Mouse (Mus musculus): ENCODE data around the gene Fgfr2.

The Fgfr2 gene

DNA sequence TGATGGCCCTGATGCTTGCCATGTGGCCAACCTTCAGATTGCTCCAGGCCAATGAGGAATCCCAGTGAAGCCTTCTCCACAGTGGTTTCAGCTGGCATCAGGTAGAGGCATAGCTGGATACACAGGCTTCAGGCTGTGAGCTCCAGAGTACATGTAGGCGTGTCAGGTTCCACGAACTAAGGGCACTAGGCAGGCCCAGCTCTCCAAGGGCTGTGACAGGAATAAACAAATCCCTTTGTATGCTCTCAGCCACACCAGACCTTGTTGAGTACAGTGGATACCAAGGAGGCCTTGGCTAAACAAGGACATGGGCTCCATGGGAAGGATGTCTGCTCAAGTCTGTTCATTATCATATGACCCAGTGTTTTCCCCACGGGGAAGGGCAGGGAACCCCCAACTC, 421.7 kb downstream of the Fgfr2 start:
- no peak for TF ChIP-seq GATA4 (IDR thresholded peaks at IDR 0.05; ENCODE audit: insufficient replicate concordance, low read length)

DNA sequence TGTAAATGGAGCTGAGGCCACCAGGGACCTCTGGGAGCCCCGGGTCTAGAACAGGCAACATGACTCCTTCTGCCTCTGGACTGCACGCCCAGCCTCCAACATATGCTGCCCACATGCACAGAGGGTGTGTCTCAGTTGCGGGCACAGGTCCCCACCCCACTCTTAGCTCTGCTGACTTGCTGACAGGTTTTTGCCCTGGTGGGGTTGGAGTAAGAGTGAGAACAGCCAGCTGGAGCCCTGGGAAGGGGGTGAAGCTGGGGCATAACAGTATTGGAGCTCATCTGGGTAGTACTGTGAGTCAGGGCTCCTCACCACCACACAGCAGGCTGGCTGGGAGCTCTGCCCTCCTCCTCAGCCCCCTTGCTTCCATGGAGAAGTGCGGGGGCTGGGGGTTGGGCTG, 423.0 kb downstream of the Fgfr2 start:
- no peak for TF ChIP-seq GATA4 (IDR thresholded peaks at IDR 0.05; ENCODE audit: insufficient replicate concordance, low read length)

- TF ChIP-seq GATA4 (IDR thresholded peaks at IDR 0.05; ENCODE audit: insufficient replicate concordance, low read length) = no peak
Measured at GRCm38 (mm10) chr7:132699639-132700038, 423.5 kb downstream of the Fgfr2 start.

GRCm38 (mm10) chr7:132699165-132699564, 424.0 kb downstream of the Fgfr2 start:
- no peak for TF ChIP-seq GATA4 (IDR thresholded peaks at IDR 0.05; ENCODE audit: insufficient replicate concordance, low read length)

DNA sequence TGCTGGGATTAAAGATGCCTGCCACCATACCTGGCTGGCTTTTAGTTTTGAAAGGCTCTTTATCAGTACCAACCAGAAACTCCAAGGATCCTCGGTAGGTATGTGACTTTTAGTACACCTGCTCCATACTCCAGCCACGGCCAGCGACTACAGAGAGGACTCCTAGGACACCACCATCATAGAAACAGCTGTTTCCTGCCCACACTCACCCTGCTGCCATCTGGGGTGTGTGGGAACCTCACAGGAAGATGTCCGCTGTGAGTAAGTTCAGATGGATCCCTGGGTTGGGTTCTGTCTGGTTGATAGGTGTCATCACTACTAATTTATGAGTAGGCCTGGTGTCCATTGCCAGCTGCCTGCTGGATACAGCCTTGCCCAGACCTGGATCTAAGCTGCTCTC, 424.4 kb downstream of the Fgfr2 start:
- no peak for TF ChIP-seq GATA4 (IDR thresholded peaks at IDR 0.05; ENCODE audit: insufficient replicate concordance, low read length)

DNA sequence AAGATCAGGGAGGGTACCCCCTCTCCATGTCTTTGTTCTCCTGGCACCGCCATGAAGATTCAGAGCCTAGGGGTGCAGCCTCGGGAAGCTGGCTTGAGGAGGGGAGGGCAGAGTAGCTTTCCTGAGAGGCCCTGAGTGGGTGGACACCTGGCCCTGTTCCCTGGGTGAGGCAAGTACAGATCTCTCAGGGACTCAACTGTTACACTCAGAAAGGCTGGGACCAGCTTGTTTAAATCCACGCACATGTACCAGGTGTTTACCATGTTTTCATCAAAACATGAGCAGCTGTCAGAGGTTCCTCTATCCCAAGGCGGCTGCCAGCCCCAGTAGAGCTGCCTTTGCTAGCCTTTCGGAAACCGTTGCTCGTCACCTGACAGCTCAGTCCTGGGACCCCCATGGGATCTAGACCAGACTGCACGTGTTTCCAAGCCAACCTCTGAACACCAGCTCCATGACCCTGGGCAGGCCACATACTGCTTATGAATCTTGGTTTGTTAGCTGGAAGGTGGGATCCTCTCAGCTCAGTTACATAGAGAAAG, 425.8 kb downstream of the Fgfr2 start:
- no peak for TF ChIP-seq GATA4 (IDR thresholded peaks at IDR 0.05; ENCODE audit: insufficient replicate concordance, low read length)

- TF ChIP-seq GATA4 (IDR thresholded peaks at IDR 0.05; ENCODE audit: insufficient replicate concordance, low read length) = no peak
Measured at GRCm38 (mm10) chr7:132693561-132693960, 429.6 kb downstream of the Fgfr2 start.

DNA sequence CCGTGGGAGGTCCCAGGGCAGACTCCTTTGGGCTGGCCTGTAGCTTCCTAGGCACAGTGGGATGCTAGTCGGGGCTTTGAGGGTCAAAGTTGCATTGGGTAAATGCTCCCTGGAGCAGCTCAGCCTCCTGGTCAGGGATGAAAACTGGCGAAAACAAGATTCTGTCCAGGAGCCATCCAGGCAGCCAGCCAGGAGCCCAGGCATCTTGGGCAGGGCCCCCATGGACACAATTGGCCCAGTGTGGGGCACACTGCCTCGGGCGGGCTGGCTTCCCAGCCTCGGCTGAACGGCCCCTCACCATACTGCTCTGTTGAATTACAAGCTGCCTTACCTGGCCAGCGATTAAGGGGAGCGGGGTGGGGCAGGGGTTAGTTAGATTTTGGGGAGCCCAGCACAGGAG, 430.4 kb downstream of the Fgfr2 start:
- TF ChIP-seq GATA4 (IDR thresholded peaks at IDR 0.05; ENCODE audit: insufficient replicate concordance, low read length) = no peak

DNA sequence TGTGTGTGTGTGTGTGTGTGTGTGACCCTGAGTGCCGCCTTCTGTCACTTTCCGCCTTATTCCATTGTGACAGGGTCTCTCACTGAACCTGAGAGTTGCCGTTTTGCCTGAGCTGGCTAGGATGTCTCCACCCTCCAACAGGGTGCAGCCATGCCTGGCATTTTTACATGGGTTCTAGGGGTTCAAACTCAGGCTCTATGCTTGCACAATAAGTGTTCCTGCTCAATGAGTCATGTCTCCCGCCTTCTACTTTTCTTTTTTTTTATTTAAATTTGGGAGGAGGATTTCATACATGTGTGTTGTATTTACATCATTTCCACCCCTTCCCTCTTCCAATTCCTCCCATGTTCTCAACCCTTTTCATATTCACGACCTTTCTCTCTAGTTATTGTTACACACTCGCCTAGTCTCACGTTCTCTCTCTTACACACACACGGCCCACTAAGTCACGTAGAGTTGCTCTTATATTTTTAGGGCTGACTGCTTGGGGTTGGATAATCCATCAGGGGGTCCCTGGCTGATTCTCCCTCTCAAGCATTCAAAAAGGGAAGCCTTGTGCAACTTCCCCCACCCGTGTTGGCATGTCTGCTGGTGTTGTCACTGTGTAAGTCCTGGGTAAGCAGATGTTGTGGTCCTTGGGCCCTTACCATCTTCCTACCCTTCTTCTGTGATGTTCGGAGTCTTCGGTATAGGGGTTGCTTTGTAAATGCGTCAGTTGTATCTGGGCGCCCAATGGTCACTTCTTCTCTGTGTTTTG, 432.3 kb downstream of the Fgfr2 start:
- TF ChIP-seq GATA4 (IDR thresholded peaks at IDR 0.05; ENCODE audit: insufficient replicate concordance, low read length) = no peak

- TF ChIP-seq GATA4 (IDR thresholded peaks at IDR 0.05; ENCODE audit: insufficient replicate concordance, low read length) = peak; percentile 12; the same call in 1 of the 2 replicates
Measured at GRCm38 (mm10) chr7:132689722-132690121, 433.4 kb downstream of the Fgfr2 start.

DNA sequence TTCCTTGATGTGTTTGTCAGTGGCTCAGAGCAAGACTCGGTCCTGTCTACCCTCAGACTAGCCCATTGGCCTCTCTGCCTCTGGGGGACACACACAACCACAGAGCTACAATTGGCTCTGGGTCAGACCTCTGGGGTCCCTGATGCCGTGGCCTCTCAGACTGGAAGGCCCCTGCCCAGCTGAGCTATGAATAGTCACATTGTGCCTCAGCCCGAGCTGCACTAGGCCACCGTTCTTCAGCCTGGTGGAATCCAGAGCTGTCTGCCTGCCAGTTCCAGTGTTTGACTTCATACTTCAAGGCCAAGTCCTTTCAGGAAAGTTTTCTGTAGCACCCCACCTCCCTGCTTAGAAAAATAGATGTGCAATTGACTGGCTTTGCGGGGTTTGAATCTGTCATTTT, 434.4 kb downstream of the Fgfr2 start:
- no peak for TF ChIP-seq GATA4 (IDR thresholded peaks at IDR 0.05; ENCODE audit: insufficient replicate concordance, low read length)

DNA sequence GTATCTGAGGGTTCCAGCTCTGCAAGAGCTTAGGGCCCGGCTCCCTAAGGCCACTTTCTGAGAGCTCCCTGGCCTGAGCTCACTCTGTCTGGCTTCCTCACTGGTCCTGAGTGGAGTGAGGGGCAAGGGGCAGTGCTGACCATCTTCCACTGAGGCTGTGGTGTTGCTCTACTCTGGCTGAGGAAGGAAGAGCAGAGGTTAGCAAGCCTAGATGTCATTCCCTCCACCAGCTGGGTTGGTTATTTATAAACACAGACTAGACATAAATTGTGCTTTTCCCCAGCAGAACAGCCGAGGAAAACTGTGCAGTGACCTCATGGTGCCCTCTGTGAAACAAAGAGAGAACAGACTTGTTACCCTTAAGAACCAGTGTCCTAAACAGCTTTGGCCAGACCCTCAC, 435.3 kb downstream of the Fgfr2 start:
- TF ChIP-seq GATA4 (IDR thresholded peaks at IDR 0.05; ENCODE audit: insufficient replicate concordance, low read length) = no peak

GRCm38 (mm10) chr7:132686515-132686914, 436.6 kb downstream of the Fgfr2 start:
- TF ChIP-seq GATA4 (IDR thresholded peaks at IDR 0.05; ENCODE audit: insufficient replicate concordance, low read length) = no peak

DNA sequence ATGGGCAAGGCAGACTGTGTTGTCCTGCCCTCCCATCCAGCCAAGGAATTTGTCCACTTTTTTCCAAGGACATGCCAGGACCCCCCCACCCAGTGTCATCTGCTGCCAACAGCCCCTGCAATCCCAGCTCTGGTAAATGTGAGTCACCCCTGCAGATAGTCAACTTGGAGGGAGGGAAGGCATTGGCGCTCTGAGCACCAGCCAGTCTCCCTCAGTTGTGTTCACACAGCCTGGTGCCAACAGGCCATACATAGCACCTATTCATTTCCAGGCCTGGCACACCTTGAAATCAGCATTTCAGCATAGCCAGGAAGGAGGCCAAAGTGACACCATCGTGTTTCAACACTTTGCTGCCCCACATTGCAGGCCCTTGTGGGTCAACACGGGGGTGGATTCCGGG, 439.2 kb downstream of the Fgfr2 start:
- no peak for TF ChIP-seq GATA4 (IDR thresholded peaks at IDR 0.05; ENCODE audit: insufficient replicate concordance, low read length)

- TF ChIP-seq GATA4 (IDR thresholded peaks at IDR 0.05; ENCODE audit: insufficient replicate concordance, low read length) = no peak
Measured at GRCm38 (mm10) chr7:132682901-132683300, 440.2 kb downstream of the Fgfr2 start.

GRCm38 (mm10) chr7:132682336-132682735, 440.8 kb downstream of the Fgfr2 start:
- no peak for TF ChIP-seq GATA4 (IDR thresholded peaks at IDR 0.05; ENCODE audit: insufficient replicate concordance, low read length)

DNA sequence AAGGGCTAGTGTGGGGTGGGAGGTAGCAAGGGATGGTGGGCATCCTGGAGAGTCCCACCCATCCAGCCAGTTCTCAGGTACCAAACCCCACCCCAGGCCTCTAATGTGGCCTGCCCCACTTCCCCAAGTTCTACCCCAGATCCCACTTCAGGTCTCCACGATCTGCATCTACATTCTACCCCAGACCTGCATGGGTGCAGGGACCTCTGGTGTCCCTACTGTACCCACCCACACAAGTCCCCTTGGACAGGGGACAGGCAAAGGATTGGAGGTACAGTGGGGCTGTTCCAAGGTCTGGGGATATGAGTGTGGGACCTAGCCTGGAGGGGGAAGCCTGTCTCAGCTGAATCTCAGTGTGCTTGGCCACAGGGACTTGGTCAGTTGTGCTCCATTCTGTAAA, 441.3 kb downstream of the Fgfr2 start:
- no peak for TF ChIP-seq GATA4 (IDR thresholded peaks at IDR 0.05; ENCODE audit: insufficient replicate concordance, low read length)
